Mouse (Mus musculus) left cerebral cortex, adult 11 months (tissue): ENCODE measurements at regions not wholly inside any gene's neighbourhood (a gene's known extent, or its start where the extent isn't known, plus 50 kb on each side); places are given as distances from the start of the nearest gene placed in this dataset.

Source experiments
- DNase-seq: peaks from one replicate; pipeline ENCODE4 v3.0.0; 2022; ENCODE audit warnings: low spot score

GRCm38 (mm10) chr2:11416122-11416521 is 137.8 kb downstream of the Pfkfb3 start:
- no peak for DNase-seq

GRCm38 (mm10) chr2:11412521-11412920 is 141.4 kb downstream of the Pfkfb3 start:
- no peak for DNase-seq

- no peak for DNase-seq
Measured at GRCm38 (mm10) chr2:11408497-11408896, 145.4 kb downstream of the Pfkfb3 start.

GRCm38 (mm10) chr2:11406103-11406615 is 147.7 kb downstream of the Pfkfb3 start:
- DNase-seq: no peak

GRCm38 (mm10) chr2:11402218-11402848 is 151.5 kb downstream of the Pfkfb3 start:
- no peak for DNase-seq

GRCm38 (mm10) chr2:11399411-11399810 is 154.5 kb downstream of the Pfkfb3 start:
- no peak for DNase-seq

GRCm38 (mm10) chr2:11398949-11399348 is 154.9 kb downstream of the Pfkfb3 start:
- no peak for DNase-seq

- DNase-seq: no peak
Measured at GRCm38 (mm10) chr2:11398391-11398790, 155.5 kb downstream of the Pfkfb3 start.

GRCm38 (mm10) chr2:11396835-11397234 is 157.0 kb downstream of the Pfkfb3 start:
- no peak for DNase-seq

GRCm38 (mm10) chr2:11394675-11395349 is 159.1 kb downstream of the Pfkfb3 start:
- DNase-seq: no peak

- DNase-seq: peak; percentile 10
Measured at GRCm38 (mm10) chr2:11391725-11392124, 162.2 kb downstream of the Pfkfb3 start.

GRCm38 (mm10) chr2:11390667-11391334 is 163.1 kb downstream of the Pfkfb3 start:
- DNase-seq: no peak

GRCm38 (mm10) chr2:11387623-11388022 is 166.3 kb downstream of the Pfkfb3 start:
- no peak for DNase-seq

- no peak for DNase-seq
Measured at GRCm38 (mm10) chr2:11383815-11384214, 170.1 kb downstream of the Pfkfb3 start.

- no peak for DNase-seq
Measured at GRCm38 (mm10) chr2:11377213-11377612, 176.7 kb downstream of the Pfkfb3 start.

GRCm38 (mm10) chr2:11375726-11376454 is 178.0 kb downstream of the Pfkfb3 start:
- no peak for DNase-seq

GRCm38 (mm10) chr2:11375092-11375491 is 178.8 kb downstream of the Pfkfb3 start:
- no peak for DNase-seq

- no peak for DNase-seq
Measured at GRCm38 (mm10) chr2:11370273-11370672, 183.6 kb downstream of the Pfkfb3 start.

- no peak for DNase-seq
Measured at GRCm38 (mm10) chr2:11367319-11367718, 186.6 kb downstream of the Pfkfb3 start.

- DNase-seq: no peak
Measured at GRCm38 (mm10) chr2:11365815-11366214, 188.1 kb downstream of the Pfkfb3 start.

GRCm38 (mm10) chr2:11365371-11365770 is 188.5 kb downstream of the Pfkfb3 start:
- DNase-seq: no peak

- DNase-seq: no peak
Measured at GRCm38 (mm10) chr2:11364111-11364510, 189.8 kb downstream of the Pfkfb3 start.
